Mouse (Mus musculus): Measurements from ENCODE around the gene Qtrt1. TPM values are rescaled to one million over a fixed set of nuclear protein-coding genes. Genes with fewer than 3 reads are reported as not detected.
"Not testable (repeated sequence)": the region's sequence is repeated elsewhere in the genome, so short reads cannot be mapped to it uniquely, and the experiment has no call there.

Qtrt1 gene
- total RNA-seq, 1 experiment from 2014 or later: 19.4 TPM

DNA sequence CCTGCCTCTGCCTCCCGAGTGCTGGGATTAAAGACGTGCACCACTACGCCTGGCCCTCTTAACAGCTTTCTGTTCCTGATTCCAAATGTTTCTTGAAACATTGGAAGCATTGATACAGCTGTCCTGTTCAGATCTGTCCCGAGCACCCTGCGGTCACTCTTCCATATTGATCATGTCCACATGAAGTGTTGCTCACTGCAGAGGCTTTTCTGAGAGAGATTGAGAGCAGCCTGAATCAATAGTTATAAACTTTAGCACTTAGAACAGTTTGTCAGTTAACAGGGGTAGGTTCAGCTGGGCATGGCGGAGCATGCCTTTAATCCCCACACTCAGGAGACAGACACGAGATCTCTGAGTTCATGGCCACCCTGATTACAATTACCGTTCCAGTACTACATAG, 32.2 kb downstream of the Qtrt1 start:
- ATAC-seq (ENCODE audit: extremely low read depth, insufficient number of reproducible peaks, low FRiP score, poor library complexity, severe bottlenecking): no peak

DNA sequence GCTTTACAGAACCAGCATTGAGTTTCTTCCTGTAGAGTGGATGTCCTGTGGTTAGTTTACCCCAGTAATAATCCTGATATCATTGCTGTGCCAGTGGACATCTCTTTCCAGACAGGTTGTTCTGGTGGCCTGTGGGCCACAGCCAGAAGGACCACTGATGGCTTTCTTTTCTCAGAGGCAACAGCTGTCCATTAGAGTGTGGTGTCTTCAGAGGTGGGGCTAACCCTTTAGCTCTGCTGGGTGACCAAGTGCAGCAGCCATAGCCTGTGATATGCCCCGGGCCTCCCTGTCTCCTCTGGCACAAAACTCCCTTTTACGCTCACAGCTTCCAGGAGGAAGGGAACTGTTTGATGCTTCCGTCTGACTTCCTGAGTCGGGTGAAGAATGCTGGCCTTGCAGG, 32.9 kb downstream of the Qtrt1 start:
- ATAC-seq (ENCODE audit: extremely low read depth, insufficient number of reproducible peaks, low FRiP score, poor library complexity, severe bottlenecking): no peak

DNA sequence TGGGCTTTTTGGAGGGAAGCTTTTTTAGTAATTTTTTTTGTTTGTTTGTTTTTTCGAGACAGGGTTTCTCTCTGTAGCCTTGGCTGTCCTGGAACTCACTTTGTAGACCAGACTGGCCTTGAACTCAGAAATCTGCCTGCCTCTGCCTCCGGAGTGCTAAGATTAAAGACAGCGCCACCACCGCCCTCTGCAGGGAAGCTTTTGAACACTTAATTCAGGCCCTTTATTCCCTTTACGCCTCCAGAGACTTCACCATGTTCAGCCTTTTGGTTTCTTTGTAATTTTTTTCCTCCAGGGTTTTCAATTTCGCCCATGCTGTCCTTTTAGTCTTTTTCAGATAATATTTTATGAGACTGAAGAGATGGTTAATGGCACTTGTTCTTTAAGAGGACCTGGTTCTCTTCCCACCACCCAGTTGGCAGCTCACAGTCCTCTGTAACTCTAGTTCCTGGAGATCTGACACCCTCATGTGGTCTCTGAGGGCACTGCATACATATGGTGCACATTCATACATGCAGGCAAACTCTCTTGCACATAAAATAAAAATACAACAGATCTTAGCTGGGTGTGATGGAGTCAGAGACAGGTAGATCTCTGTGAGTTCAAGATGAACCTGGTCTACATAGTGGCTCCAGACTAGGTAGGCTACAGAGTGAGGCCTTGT, 33.6 kb downstream of the Qtrt1 start:
- ATAC-seq (ENCODE audit: extremely low read depth, insufficient number of reproducible peaks, low FRiP score, poor library complexity, severe bottlenecking): no peak

DNA sequence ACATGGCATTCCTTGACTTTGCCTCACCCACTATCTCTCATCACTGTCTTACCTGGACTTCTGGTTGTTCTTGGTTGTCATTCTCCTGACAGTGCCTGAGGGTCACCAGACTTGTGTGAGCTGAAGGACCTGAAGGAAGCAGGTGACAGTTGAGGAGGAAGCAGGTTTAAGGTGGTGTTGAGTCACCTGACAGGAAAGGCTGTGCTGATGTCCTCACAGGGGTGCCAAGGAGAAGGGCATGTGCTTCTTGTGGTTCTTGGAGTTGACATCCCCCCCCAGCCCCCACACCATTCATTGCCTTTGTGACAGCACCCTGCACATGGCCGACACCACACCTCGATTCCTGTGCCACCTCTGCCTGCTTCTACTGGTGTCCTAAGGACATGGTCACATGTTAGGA, 36.1 kb downstream of the Qtrt1 start:
- no peak for ATAC-seq (ENCODE audit: extremely low read depth, insufficient number of reproducible peaks, low FRiP score, poor library complexity, severe bottlenecking)

DNA sequence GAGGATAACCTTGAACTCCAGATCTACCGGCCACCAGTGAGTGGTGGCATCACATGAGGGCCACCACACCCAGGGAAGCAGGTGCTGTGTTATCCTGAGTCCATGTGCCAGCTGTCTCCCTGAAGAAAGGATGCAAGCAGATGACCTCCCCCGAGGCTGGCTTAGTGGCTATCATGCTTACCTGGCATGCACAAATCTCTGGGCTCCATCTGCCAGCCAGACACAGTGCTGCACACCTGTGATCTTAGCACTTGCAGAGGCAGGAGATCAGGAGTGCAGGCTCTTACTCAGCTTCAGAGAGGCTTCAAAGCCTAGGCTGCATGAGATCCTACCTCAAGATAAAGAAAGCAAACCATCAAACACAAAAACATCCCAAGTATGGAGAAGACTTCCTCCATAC, 38.1 kb downstream of the Qtrt1 start:
- peak; percentile 17; the same call in 1 of the 2 replicates for ATAC-seq (ENCODE audit: extremely low read depth, insufficient number of reproducible peaks, low FRiP score, poor library complexity, severe bottlenecking)

DNA sequence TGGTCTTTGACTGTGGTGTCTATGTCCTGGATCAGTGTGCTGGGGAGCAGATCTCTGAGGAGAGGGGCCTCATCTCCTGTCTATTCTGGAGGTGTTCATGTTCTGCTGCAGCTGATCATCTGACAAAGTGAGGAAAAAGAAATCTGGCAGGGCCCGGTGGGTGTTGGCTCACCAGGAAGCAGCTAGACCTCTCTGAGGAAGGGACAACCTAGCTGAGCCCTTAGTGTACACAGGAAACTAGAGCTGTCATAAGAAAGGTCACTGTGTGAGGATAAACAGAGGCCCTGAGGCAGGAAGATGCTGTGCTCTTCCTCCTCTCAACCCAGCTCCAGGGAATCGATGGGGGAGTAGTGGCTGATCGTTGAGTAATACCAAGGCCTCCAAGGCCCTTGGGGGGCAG, 38.6 kb downstream of the Qtrt1 start:
- ATAC-seq (ENCODE audit: extremely low read depth, insufficient number of reproducible peaks, low FRiP score, poor library complexity, severe bottlenecking): no peak

DNA sequence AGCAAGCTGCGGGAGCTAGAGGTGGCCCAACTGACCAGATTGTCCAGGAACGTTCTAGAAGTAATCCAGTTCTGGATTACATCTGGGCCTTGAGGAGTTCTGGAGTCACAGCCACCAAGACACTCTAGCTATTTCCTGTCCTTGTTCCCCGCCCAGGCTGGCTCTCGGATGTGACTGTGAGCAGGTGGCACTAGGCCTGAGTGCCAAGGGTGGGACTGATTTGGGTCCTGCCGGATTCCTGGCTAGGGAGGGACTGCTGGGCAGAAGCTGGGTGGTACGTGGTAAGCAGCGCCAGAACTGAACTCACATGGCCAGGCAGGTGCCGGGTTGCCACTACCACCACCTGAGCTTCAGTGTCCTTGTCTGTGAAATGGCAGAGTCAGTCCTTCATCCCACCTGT, 39.8 kb downstream of the Qtrt1 start:
- no peak for ATAC-seq (ENCODE audit: extremely low read depth, insufficient number of reproducible peaks, low FRiP score, poor library complexity, severe bottlenecking)

DNA sequence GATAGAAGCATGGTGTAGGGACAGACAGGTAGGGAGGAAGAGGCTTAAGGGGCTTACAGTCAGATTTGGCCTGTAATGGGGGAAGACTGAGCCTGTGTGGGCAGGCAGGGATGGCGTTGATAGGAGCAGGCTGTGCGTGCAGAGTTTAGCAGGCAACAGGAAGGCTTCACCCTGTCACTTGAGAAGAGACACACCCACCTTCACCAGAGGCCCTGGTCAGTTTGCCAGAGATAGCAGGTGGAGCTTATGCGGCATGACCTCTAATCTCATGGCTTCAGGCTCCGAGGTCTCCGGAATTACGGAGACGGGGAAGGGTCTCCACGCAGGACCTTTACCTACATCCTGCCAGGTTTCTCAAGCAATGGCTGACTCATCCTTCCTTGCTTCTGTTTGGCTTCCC, 40.2 kb downstream of the Qtrt1 start:
- ATAC-seq (ENCODE audit: extremely low read depth, insufficient number of reproducible peaks, low FRiP score, poor library complexity, severe bottlenecking): no peak

DNA sequence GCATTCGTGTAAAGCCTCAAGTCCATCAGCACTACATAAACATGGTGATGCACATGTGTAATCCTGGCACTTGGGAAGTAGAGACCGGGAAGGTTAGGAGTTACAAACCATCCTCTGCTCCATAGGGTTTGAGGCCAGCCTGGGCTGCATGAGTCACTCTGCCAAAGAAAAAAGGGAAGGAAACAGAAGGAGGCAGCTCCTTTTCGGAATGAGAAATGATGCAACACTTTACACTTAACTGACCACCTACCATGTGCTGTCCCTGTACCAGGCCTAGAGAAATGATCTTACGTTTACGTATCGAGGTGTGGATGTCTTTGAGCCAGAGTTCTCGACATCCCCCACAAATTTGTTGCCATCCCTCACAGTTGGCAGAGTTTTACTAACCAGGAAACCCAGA, 41.4 kb downstream of the Qtrt1 start:
- ATAC-seq (ENCODE audit: extremely low read depth, insufficient number of reproducible peaks, low FRiP score, poor library complexity, severe bottlenecking): peak; percentile 47

DNA sequence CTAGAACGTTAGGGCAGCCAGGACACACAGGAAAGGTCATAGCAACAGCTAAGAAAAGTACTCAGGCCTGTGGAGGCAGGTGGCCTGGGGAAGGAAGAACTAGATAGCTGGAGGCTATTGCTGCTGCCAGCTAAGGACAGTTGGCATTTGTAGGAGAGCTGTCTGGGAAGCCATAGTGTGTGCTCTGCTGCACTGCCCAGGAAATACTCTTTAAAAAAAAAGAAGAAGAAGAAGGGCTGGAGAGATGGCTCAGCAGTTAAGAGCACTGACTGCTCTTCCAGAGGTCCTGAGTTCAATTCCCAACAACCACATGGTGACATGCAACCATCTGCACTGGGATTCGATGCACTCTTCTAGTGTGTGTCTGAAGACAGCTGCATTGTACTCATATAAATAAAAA, 41.8 kb downstream of the Qtrt1 start:
- ATAC-seq (ENCODE audit: extremely low read depth, insufficient number of reproducible peaks, low FRiP score, poor library complexity, severe bottlenecking): no peak

DNA sequence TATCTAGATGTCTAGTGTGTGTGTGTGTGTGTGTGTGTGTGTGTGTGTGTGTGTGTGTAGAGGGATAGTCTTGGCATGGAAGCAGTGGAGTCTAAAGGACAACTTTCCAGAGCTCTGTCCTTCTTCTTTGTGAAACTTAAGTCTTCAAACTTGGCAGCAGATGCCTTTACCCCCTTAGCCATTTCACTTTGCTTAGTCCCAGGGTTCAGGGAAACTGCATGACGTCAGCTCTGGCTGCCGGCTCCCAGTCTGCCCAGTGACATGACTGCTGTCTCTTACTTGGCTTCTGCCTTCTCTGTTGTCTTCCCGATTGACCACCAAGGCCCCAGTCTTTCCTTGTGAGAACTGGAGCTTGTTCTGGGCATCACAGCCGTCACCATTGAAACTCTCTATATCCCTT, 42.9 kb downstream of the Qtrt1 start:
- no peak for ATAC-seq (ENCODE audit: extremely low read depth, insufficient number of reproducible peaks, low FRiP score, poor library complexity, severe bottlenecking)

DNA sequence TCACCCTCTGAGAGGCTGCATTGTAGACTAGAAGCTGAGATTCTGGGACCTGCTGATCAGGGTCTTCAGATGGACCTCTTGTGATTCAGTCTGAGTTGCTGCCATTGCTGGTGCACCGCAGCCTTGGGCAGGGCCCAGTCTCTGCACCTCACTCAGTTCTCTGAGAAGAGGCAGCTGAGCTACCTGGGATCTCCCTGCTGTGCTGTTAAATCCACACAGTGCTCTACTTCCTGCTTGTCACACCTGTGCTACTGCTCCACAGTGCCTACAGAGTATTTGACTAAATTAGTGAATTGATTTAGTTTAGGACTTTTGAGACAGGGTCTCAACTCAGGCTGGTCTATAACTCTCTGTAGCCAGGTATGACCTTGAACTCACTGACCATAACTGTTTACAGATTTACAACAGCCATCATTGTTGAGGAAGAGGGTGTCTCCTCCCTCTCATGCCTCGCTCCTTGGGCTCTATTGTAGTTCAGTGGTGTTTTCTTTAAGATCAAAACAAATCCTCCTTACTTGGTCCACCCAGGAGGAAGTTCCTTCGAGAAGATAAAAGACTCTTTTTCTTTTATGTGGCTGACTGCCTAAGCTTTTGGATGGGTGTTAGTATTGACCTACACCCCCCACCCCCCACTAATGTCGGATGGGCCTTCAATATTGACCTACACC, 43.6 kb downstream of the Qtrt1 start:
- ATAC-seq (ENCODE audit: extremely low read depth, insufficient number of reproducible peaks, low FRiP score, poor library complexity, severe bottlenecking): no peak

DNA sequence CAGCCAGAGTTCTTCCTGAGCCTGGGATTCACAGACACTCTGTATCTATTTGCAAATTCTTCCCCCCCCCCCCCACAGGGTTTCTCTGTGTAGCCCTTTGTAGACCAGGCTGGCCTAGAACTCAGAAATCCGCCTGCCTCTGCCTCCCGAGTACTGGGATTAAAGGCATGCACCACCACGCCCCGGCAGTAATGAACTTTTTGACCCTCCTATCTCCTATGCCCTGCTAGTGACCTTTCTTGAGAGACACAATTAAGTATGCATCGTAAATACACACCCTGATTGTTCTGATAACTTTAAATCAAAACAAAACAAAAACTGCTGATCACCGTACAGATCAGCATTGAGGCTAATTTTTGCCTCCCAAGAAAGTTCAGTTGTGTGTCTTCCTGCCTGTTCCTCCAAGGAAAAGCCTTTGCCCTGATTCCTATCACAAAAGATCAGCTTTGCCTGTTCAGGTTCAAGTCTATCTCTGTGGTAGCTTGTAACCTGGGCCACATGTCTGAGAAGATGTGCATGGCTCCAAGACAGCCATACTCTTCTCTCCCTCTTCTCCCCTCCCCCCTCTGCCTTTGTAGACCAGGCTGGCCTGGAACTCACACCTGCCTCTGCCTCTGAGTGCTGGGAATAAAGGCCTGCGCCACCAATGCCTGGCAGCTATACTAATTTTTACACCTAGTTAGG, 44.8 kb downstream of the Qtrt1 start:
- ATAC-seq (ENCODE audit: extremely low read depth, insufficient number of reproducible peaks, low FRiP score, poor library complexity, severe bottlenecking): no peak

DNA sequence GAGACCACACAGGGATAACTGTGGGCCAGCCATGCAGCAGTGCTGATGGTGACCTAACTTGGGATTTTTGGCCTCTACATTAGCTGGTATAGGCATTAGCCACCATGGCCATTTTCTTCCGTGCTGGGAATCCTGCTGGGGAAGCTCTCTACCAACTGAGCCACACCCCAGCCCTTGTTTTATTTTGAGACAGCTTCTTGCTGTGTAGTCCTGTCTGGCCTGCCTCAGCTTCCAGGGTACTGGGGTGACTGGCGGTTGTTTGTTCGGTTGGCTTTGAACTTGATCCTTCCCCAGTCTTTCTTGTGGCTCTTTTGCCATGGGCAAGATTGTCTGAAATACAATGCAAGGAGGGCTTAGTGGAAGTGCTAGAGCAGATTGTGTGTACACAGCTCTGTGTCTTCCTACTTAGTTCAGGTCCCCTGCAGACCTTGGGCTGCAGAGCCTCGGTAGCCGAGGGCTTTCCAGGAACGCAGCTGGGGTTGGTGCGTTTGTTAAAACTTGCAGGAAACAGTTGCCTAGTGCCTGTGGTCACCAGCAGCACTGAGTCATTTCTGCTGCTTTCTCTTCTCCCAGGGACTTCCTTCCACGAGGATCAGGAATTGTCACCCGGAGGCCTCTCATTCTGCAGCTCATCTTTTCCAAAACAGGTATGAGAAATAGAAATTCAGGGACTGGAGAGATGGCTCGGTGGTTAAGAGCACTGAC, 45.4 kb downstream of the Qtrt1 start:
- ATAC-seq (ENCODE audit: extremely low read depth, insufficient number of reproducible peaks, low FRiP score, poor library complexity, severe bottlenecking): no peak

DNA sequence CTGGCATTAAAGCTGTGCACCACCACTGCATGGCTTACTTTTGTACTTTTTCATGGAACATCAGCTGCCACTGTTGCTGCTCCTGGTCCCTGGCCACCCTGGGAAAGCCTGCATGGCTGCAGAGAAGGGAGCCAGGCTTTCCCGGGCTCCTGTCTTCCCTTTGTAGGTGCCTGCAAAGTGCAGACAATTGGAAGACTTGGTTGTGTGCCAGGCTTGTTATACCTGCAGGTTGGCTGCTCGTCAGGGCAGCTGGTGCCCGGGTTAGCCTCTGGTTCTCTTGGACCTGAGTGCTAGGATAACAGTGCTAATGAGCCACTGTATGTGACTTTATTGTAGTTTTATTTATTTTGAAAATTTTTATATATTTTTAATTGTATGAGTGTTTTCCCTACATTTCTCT, 47.2 kb downstream of the Qtrt1 start:
- no peak for ATAC-seq (ENCODE audit: extremely low read depth, insufficient number of reproducible peaks, low FRiP score, poor library complexity, severe bottlenecking)

DNA sequence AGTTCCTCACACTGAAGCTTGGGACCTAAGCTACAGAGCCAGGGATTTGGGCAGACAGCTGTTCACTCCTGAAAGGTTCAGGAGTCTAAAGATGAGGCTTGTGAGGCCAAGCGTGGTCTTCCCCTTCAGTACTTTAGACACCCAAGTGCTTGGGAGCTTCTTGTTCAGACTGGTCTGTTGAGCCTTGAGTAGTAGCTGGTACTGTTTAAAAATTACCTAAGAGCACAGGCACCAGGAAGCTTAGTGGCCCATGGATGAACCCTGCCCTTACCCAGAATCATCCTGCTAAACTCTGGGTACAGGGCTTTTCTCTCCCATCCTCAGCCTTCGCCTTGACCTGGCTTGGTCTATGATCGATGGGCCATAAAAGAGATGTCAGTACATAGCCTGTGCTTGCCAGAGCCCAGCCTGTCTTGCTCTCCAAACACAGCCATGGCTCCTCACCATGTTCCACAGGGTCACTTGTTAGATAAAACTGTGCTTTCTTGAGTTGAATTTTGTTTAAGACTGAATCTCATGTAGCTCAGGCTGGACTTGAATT, 48.8 kb downstream of the Qtrt1 start:
- ATAC-seq (ENCODE audit: extremely low read depth, insufficient number of reproducible peaks, low FRiP score, poor library complexity, severe bottlenecking): no peak

DNA sequence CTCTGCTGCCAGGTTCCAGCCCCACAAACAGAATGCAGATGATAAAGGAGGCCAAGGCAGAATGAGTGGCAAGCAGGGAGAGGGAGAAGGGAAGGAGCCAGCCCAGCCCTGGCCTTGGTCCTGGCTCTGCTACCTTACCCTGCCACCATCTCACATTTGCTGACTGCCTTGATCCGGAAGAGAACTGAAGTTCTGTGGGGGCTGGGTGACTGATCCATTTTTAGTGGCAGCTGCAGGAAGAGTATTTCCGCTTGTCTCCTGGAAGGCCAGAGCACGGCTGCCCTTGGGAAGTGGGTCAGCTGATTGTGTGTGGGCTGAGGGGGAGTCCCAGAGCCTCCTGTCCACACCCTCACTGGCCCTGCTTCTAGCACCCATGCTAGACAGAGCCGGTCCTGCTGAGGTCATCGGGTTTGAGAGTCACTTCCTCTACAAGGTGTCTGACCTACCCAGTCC, 51.5 kb downstream of the Qtrt1 start:
- ATAC-seq (ENCODE audit: extremely low read depth, insufficient number of reproducible peaks, low FRiP score, poor library complexity, severe bottlenecking): peak; percentile 62

DNA sequence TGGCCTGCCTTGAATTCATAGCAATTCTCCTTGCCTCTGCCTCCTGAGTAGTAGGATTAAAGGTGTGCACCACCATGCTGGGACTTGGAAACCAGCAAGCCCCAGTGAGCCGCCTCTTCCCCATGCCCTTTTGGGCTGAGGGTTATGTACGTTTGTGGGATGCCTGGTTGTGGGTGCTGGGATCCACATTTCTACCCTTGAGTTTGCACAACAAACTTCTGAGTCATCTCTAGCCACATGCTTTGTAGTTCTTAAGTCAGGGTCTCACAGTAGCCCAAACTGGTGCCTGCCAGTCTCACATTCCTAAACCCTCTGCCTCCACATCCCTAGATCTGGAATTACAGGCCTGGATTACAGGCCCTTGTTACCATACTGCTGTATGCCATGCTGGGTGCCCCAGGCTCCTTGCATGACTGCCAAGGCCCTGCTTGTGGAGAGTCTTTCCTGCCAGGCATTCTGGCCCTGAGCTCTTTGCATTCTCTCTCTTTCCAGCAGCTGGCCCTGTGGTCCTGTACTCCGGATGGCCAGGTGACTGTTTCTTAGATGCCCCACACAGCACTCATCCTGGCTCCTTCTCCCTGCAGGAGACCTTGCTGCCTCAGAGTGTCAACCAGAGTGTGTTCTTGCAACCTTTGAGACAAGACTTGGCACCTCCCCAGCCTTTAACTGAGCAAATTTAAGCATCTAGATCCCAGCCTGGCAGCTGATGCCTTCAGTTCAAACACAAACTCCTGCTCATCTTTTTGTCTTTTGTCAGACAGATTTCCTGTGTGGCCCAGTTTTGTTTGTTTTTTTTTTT, 52.3 kb downstream of the Qtrt1 start:
- no peak for ATAC-seq (ENCODE audit: extremely low read depth, insufficient number of reproducible peaks, low FRiP score, poor library complexity, severe bottlenecking)

DNA sequence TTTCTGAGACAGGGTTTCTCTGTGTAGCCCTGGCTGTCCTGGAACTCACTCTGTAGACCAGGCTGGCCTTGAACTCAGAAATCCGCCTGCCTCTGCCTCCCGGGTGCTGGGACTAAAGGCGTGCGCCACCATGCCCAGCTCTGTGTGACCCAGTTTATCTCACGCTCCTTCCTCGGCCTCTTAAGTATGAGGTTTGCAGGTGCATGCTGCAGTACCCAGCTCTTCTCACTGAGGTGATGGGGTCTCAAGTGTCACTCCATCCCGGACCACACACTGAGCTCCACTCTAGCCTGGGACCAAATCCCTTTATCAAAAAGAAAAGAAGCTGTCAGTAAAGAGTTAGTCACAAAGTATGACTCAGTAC, 52.9 kb downstream of the Qtrt1 start:
- ATAC-seq (ENCODE audit: extremely low read depth, insufficient number of reproducible peaks, low FRiP score, poor library complexity, severe bottlenecking): not testable (repeated sequence)

Measured in neutrophil, adult 5-6 weeks (primary cell).